Mouse (Mus musculus): ENCODE measurements at regions not wholly inside any gene's neighbourhood (a gene's known extent, or its start where the extent isn't known, plus 50 kb on each side); places are given as distances from the start of the nearest gene placed in this dataset.

GRCm38 (mm10) chr15:18189622-18190308 lies 629.0 kb upstream of the Cdh10 start:
- peak; percentile 93 for ATAC-seq (ENCODE audit: low FRiP score, low read depth)
- no peak overlapping the region for H3K27ac ChIP-seq (replicated peaks)
- 53% methylated on average over 5 of the region's 5 CpGs for WGBS
- no peak overlapping the region for H3K4me3 ChIP-seq
- H3K27me3 ChIP-seq = no peaks in the 10 kb centered on the region
- no peak overlapping the region for H3K4me2 ChIP-seq (replicated peaks)
- H3K4me1 ChIP-seq = no peaks in the 10 kb centered on the region
- H3K36me3 ChIP-seq = no peaks in the 10 kb centered on the region
- no peak overlapping the region for H3K9ac ChIP-seq (replicated peaks)
- H3K9me3 ChIP-seq = no peaks in the 10 kb centered on the region

- Histone ChIP-seq H3K27me3 (no peaks in the 10 kb centered on the region), H3K9me3 (no peaks in the 10 kb centered on the region), H3K4me1 (no peaks in the 10 kb centered on the region), H3K4me2 (replicated peaks) (no peak overlapping the region), H3K4me3 (no peak overlapping the region), H3K9ac (replicated peaks) (no peak overlapping the region), H3K27ac (replicated peaks) (no peak overlapping the region), H3K36me3 (no peaks in the 10 kb centered on the region)
- 84% methylated on average over 1 of the region's 1 CpGs for WGBS
- no peak for ATAC-seq (ENCODE audit: low FRiP score, low read depth)
Measured at GRCm38 (mm10) chr15:18190490-18190889, 628.3 kb upstream of the Cdh10 start.

DNA sequence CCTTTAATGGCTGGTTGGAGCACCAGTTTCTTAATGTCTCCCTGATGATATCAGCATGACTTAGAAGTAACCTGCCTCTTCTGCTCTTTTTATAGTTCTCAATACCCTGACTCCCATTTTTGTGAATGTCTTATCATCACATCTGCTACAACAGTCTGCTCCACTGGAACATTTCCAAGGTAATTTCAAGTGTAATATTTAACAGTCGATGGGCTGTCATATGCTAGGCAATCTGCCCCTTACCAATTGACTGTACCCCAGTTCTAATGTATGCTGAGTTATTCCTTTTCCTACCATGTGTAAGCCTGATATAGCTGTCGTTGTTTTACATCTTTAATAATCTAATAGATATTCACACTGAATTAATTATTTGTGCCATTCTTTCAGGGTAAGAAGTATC lies 607.6 kb upstream of the Cdh10 start:
- H3K4me3 ChIP-seq = no peak overlapping the region
- WGBS = 84% methylated on average over 2 of the region's 2 CpGs
- H3K36me3 ChIP-seq = no peaks in the 10 kb centered on the region
- H3K9me3 ChIP-seq = no peaks in the 10 kb centered on the region
- H3K9ac ChIP-seq (replicated peaks) = no peak overlapping the region
- H3K4me2 ChIP-seq (replicated peaks) = no peak overlapping the region
- no peaks in the 10 kb centered on the region for H3K4me1 ChIP-seq
- ATAC-seq (ENCODE audit: low FRiP score, low read depth) = no peak
- H3K27me3 ChIP-seq = no peaks in the 10 kb centered on the region
- H3K27ac ChIP-seq (replicated peaks) = no peak overlapping the region

- H3K27me3 ChIP-seq = no peaks in the 10 kb centered on the region
- H3K4me1 ChIP-seq = no peaks in the 10 kb centered on the region
- H3K9me3 ChIP-seq = no peaks in the 10 kb centered on the region
- 0 out of 2 replicates have a peak, but pooled peaks have one; percentile 41 for ATAC-seq (ENCODE audit: low FRiP score, low read depth)
- H3K36me3 ChIP-seq = no peaks in the 10 kb centered on the region
- H3K4me2 ChIP-seq (replicated peaks) = no peak overlapping the region
- no peak overlapping the region for H3K9ac ChIP-seq (replicated peaks)
- no peak overlapping the region for H3K4me3 ChIP-seq
- H3K27ac ChIP-seq (replicated peaks) = no peak overlapping the region
Measured at GRCm38 (mm10) chr15:18219913-18220312, 598.8 kb upstream of the Cdh10 start.

All from midbrain, embryonic 12.5 days (tissue).